Mouse (Mus musculus) brain, embryonic 14.5 days (tissue): ENCODE measurements around the gene Mast4.

ENCODE experiments used
- CTCF ChIP-seq: fragments of 200-500 bp; IDR thresholded peaks from 2 replicates; pipeline ENCODE4 v1.5.1; 2012; ENCODE audit warnings: inconsistent platforms, mild to moderate bottlenecking, moderate library complexity, borderline replicate concordance; ENCODE audit not compliant: insufficient read depth, insufficient read length; ENCODE audit errors: extremely low read depth
- POLR2A ChIP-seq: fragments of 200-500 bp; IDR thresholded peaks from 2 replicates; pipeline ENCODE4 v1.6.1; 2012; ENCODE audit warnings: mild to moderate bottlenecking, inconsistent platforms, borderline replicate concordance; ENCODE audit not compliant: poor library complexity, insufficient read depth, insufficient read length, severe bottlenecking; ENCODE audit errors: extremely low read depth

- no peak for TF ChIP-seq POLR2A
- TF ChIP-seq CTCF, result no peak
Observed at GRCm38 (mm10) chr13:103302077-103302476, 32.2 kb downstream of the Mast4 start.
